Mouse (Mus musculus) urinary bladder, postnatal 36 days (tissue): ENCODE results near the gene Ephx1.

Source experiments
- DNase-seq, 2 experiments: peaks; one replicate each; pipeline ENCODE4 v3.0.0; 2022; ENCODE audit warnings: low spot score in 2 of 2, mixed read lengths in 1 of 2

The Ephx1 gene

GRCm38 (mm10) chr1:180976110-180976679 lies 44.5 kb downstream of the Ephx1 start:
- peak; percentile 32 to 38 for DNase-seq

- DNase-seq, result no peak
Measured at GRCm38 (mm10) chr1:180974126-180974746, 46.5 kb downstream of the Ephx1 start.

GRCm38 (mm10) chr1:180972941-180973340 lies 47.8 kb downstream of the Ephx1 start:
- no peak for DNase-seq

- no peak for DNase-seq
Measured at GRCm38 (mm10) chr1:180967261-180967660, 53.4 kb downstream of the Ephx1 start.

GRCm38 (mm10) chr1:180966542-180966941 lies 54.2 kb downstream of the Ephx1 start:
- DNase-seq, result no peak

- no peak for DNase-seq
Measured at GRCm38 (mm10) chr1:180965786-180966185, 54.9 kb downstream of the Ephx1 start.

- DNase-seq, result no peak
Measured at GRCm38 (mm10) chr1:180958797-180959196, 61.9 kb downstream of the Ephx1 start.

- no peak for DNase-seq
Measured at GRCm38 (mm10) chr1:180957989-180958388, 62.7 kb downstream of the Ephx1 start.

GRCm38 (mm10) chr1:180956973-180957381 lies 63.7 kb downstream of the Ephx1 start:
- DNase-seq, result no peak

GRCm38 (mm10) chr1:180956401-180956800 lies 64.3 kb downstream of the Ephx1 start:
- DNase-seq, result no peak

- peak in 1 of 2 experiments; percentile 45 for DNase-seq
Measured at GRCm38 (mm10) chr1:180952808-180953207, 67.9 kb downstream of the Ephx1 start.

- DNase-seq, result no peak
Measured at GRCm38 (mm10) chr1:180952085-180952746, 68.5 kb downstream of the Ephx1 start.

GRCm38 (mm10) chr1:180946448-180946847 lies 74.3 kb downstream of the Ephx1 start:
- DNase-seq, result no peak

GRCm38 (mm10) chr1:180945001-180945980 lies 75.4 kb downstream of the Ephx1 start:
- DNase-seq, result peak; percentile 35 to 56

GRCm38 (mm10) chr1:180944553-180944952 lies 76.2 kb downstream of the Ephx1 start:
- peak in 1 of 2 experiments; percentile 29 for DNase-seq

GRCm38 (mm10) chr1:180943896-180944295 lies 76.8 kb downstream of the Ephx1 start:
- DNase-seq, result no peak

- DNase-seq, result peak; percentile 25 to 29
Measured at GRCm38 (mm10) chr1:180943032-180943644, 77.6 kb downstream of the Ephx1 start.

GRCm38 (mm10) chr1:180942166-180943031 lies 78.3 kb downstream of the Ephx1 start, which contains the start of gene Tmem63a:
Gene Tmem63a (plus strand): TSS chr1:180942344.
- DNase-seq, result peak; percentile 80

- peak in 1 of 2 experiments; percentile 25 for DNase-seq
Measured at GRCm38 (mm10) chr1:180941726-180942125, 79.0 kb downstream of the Ephx1 start.

GRCm38 (mm10) chr1:180940776-180941460 lies 79.8 kb downstream of the Ephx1 start:
- no peak for DNase-seq
